Mouse (Mus musculus) embryonic facial prominence, embryonic 11.5 days (tissue): ENCODE results near the gene Olfr553. TPM values are rescaled to one million over a fixed set of nuclear protein-coding genes. Genes with fewer than 3 reads are reported as not detected.
A peak's percentile ranks its signal among the peaks of the same experiment; 100 is the strongest.
"Not testable (repeated sequence)": the region's sequence is repeated elsewhere in the genome, so short reads cannot be mapped to it uniquely, and the experiment has no call there.

Source experiments
- ATAC-seq: fragments of 200-750 bp; cut with Nextera tagmentation; replicated peaks from 2 replicates; pipeline ENCODE4 v1.8.0; 2017; ENCODE audit warnings: low read depth; ENCODE audit not compliant: insufficient number of reproducible peaks, low FRiP score, low TSS enrichment
- DNase-seq: peaks from one replicate; pipeline ENCODE4 v3.0.0-alpha.2; 2015; ENCODE audit warnings: low spot score
- H3K27ac ChIP-seq: fragments of 300-500 bp; sonication (generic); replicated peaks from 2 replicates; pipeline ENCODE4 v1.5.1; 2014; ENCODE audit warnings: mild to moderate bottlenecking, low read depth, low read length, control low read depth
- H3K27me3 ChIP-seq: fragments of 300-500 bp; sonication (generic); 2 replicates; pipeline ENCODE4 v1.6.1; 2014; ENCODE audit warnings: mild to moderate bottlenecking, low read length, moderate library complexity, mixed read lengths; ENCODE audit not compliant: control insufficient read depth, insufficient read depth
- H3K36me3 ChIP-seq: fragments of 300-500 bp; sonication (generic); replicated peaks from 2 replicates; pipeline ENCODE4 v1.6.1; 2014; ENCODE audit warnings: low read depth, mild to moderate bottlenecking, low read length, moderate library complexity, mixed read lengths; ENCODE audit not compliant: control insufficient read depth, insufficient read depth
- H3K4me1 ChIP-seq: fragments of 300-500 bp; sonication (generic); 2 replicates; pipeline ENCODE4 v1.6.1; 2014; ENCODE audit warnings: low read length, mixed read lengths; ENCODE audit not compliant: control insufficient read depth, insufficient read depth
- H3K4me2 ChIP-seq: fragments of 300-500 bp; sonication (generic); 2 replicates; pipeline ENCODE4 v1.6.1; 2014; ENCODE audit warnings: low read depth, mild to moderate bottlenecking, control low read depth, low read length, moderate library complexity
- H3K4me3 ChIP-seq: fragments of 300-500 bp; sonication (generic); 2 replicates; pipeline ENCODE4 v1.5.1; 2014; ENCODE audit warnings: low read depth, low read length, control low read depth
- H3K9ac ChIP-seq: fragments of 300-500 bp; sonication (generic); replicated peaks from 2 replicates; pipeline ENCODE4 v1.6.1; 2014; ENCODE audit warnings: mild to moderate bottlenecking, control low read depth, low read length
- H3K9me3 ChIP-seq: fragments of 300-500 bp; sonication (generic); replicated peaks from 2 replicates; pipeline ENCODE4 v1.6.1; 2016; ENCODE audit warnings: mild to moderate bottlenecking, low read length, inconsistent platforms, mixed read lengths; ENCODE audit not compliant: control insufficient read depth
- WGBS: fragments of 180-500 bp; shearing (Covaris S2); extraction: QIAGEN DNeasy Blood & Tissue Kit; methylation state at CpG from one replicate; pipeline ENCODE4 v1.1.7; 2014; 5-methylcytosine and 5-hydroxymethylcytosine counted together
- polyA plus RNA-seq: library from polyadenylated mRNA; unstranded; fragments of >200 nt; fragmentation: Nextera tagmentation; extraction: Ambion mirVana; gene quantifications from 2 replicates; pipeline ENCODE4 v1.2.1, GENCODE M21; 2014

Gene Olfr553
- polyA plus RNA-seq: not detected in 2 replicates

DNA sequence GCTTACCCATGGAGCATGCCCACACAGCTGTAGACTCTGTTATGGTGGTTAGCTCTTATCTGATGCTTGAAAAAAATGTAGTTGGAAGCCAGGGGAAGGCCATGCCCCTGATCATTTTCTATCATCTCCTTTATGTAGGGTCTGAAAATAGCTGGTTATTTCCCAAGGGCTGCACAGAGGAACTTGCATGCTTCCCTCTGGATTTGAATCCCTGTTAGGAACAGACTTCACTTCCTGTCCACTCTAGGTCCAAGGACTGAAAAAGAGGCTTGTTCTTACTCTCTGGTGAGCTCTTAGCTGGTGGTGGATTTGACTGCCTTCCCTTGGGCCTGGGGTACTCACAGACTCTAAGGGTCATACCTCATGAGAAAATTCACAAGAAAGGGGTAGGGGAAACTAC is at the start of gene Olfr553:
TSS of gene Olfr553 (minus strand) at position 101 of the 400 bp plus-strand sequence.
- Histone ChIP-seq H3K4me1 (no peaks in the 10 kb centered on the region), H3K9me3 (no peaks in the 10 kb centered on the region), H3K27ac (no peak within 1 kb of the TSS), H3K36me3 (no peaks in the 10 kb centered on the region), H3K9ac (no peak within 1 kb of the TSS), H3K4me3 (no peak within 1 kb of the TSS), H3K27me3 (no peaks in the 10 kb centered on the region), H3K4me2 (no peak within 1 kb of the TSS)
- DNase-seq (no peak), ATAC-seq (no peak)

DNA sequence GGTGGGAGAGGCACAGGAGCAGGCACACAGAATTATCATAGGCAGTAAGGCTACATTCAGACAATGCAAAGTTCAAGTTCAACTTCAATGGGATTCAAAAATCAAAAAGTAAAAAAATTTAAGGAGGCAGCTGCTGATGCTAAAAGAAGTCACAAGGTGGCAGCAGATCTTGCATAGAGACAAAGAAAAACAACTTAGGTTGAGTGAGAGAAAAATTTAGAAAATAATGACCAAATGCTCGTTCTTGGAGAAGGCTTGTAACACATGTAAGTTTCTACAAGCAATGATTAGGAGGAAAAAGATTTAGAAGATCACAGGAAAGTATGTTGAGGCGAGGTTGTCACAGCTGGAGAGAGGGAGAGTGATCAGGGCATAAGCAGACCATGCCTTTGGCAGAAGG is 47.4 kb upstream of the Olfr553 start:
- no peak for ATAC-seq
- H3K4me2 ChIP-seq: no peak overlapping the region
- H3K4me3 ChIP-seq: no peak overlapping the region
- no peaks in the 10 kb centered on the region for H3K36me3 ChIP-seq
- H3K27me3 ChIP-seq: no peaks in the 10 kb centered on the region
- DNase-seq: peak; percentile 64
- no peaks in the 10 kb centered on the region for H3K9me3 ChIP-seq
- H3K9ac ChIP-seq: no peak overlapping the region
- no peak overlapping the region for H3K27ac ChIP-seq
- H3K4me1 ChIP-seq: no peaks in the 10 kb centered on the region
- 48% methylated on average over 2 of the region's 2 CpGs for WGBS

DNA sequence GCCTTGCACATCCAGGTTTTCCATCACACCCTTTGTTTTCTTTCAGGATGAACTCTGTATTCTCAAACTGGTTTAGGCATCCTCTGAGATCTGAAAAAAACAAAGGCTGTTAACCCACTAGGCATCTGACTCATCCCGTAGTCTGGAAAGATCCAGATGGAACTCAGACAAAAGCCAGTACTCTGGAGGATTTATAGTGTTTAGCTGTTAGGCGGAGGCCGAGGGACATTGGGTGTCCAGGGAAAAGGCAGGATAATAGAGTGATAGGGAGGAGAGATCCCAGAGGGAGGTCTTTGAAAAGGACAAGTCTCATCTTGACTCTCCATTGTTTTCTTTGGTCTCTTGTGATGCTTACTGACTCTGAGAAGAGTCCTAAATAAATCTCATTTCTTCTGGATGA is 46.6 kb upstream of the Olfr553 start, which contains the start of gene Olfr556:
TSS of gene Olfr556 (plus strand) at position 301 of the 400 bp plus-strand sequence.
- no peaks in the 10 kb centered on the region for H3K27me3 ChIP-seq
- H3K27ac ChIP-seq: no peak within 1 kb of the TSS
- H3K36me3 ChIP-seq: no peaks in the 10 kb centered on the region
- 69% methylated on average over 3 of the region's 3 CpGs for WGBS
- no peaks in the 10 kb centered on the region for H3K9me3 ChIP-seq
- no peak within 1 kb of the TSS for H3K4me2 ChIP-seq
- ATAC-seq (no peak), DNase-seq (no peak)
- H3K9ac ChIP-seq: no peak within 1 kb of the TSS
- H3K4me3 ChIP-seq: no peak within 1 kb of the TSS
- no peaks in the 10 kb centered on the region for H3K4me1 ChIP-seq

DNA sequence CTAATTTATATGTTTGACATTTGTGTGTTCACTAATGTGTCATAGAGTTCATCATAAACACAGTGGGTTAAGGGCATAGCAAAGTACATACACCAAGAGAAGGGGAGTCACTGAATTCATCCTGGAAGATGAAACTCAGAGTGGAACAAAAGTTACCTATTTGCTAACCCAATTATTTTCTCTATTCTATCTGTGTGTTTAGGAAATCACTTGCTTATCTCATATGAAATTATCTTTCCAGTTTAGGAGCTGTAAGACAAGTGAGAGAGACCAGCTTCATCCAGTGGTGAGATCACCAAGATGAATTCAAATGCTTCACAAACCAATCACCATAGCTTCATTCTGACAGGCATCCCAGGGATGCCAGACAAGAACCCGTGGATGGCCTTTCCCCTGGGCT is 40.5 kb upstream of the Olfr553 start, which contains the start of gene Olfr555:
TSS of gene Olfr555 (plus strand) at position 301 of the 400 bp plus-strand sequence.
- 85% methylated on average over 1 of the region's 1 CpGs for WGBS

DNA sequence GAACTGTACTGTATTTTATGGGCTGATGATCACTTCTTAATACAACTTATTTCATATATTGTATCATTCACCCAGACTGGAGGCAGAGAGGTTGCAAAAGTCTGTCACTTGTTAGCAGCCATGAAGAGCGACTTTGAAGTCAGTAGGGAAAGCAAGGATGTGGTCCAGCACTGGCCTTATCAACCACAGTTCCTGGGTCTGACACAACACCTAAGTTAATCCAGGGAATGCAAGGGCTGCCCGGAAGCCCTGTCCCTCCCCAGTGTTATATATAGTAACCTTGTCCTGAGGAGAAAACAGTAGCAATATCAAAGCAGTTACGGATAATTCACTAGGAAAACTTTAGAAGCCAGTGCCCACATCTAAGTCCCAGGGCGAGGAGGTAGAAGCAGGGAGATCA is 26.9 kb upstream of the Olfr553 start:
- ATAC-seq, H3K9me3 ChIP-seq, H3K27me3 ChIP-seq, H3K27ac ChIP-seq, H3K4me1 ChIP-seq, H3K9ac ChIP-seq, H3K36me3 ChIP-seq, H3K4me2 ChIP-seq, DNase-seq, H3K4me3 ChIP-seq: not testable (repeated sequence)
- WGBS: 89% methylated on average over 2 of the region's 4 CpGs

More for the DNA sequence above, 40.5 kb upstream of the Olfr553 start, which contains the start of gene Olfr555:
- no peak within 1 kb of the TSS for H3K4me3 ChIP-seq
- no peak within 1 kb of the TSS for H3K4me2 ChIP-seq
- H3K27ac ChIP-seq: no peak within 1 kb of the TSS
- no peaks in the 10 kb centered on the region for H3K9me3 ChIP-seq
- no peaks in the 10 kb centered on the region for H3K4me1 ChIP-seq
- DNase-seq (no peak), ATAC-seq (no peak)
- H3K27me3 ChIP-seq: no peaks in the 10 kb centered on the region
- H3K36me3 ChIP-seq: no peaks in the 10 kb centered on the region
- no peak within 1 kb of the TSS for H3K9ac ChIP-seq

DNA sequence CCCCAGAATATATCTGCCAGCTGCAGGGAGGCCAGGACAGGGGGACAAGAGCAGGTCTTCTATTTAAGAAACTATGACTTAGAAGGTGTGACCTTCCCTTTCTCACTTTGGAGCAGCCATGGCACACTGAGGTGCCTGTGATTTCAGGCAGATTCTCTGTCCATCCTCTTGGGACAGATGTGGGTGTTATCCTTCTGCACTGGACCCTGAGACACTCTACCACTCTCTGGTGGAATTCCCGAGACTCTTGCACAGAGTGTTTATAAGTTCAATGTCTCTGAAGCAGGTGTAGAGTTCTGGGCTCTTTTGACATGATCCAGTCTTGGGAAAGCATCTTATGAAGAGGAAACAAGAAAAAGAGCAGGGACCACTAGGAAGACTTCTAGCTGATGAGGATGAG is 20.1 kb upstream of the Olfr553 start, which contains the start of gene Olfr554:
TSS of gene Olfr554 (plus strand) at position 301 of the 400 bp plus-strand sequence.
- no peak within 1 kb of the TSS for H3K27ac ChIP-seq
- no peak for ATAC-seq
- no peak for DNase-seq
- H3K36me3 ChIP-seq: no peaks in the 10 kb centered on the region
- WGBS: 78% methylated on average over 1 of the region's 1 CpGs
- no peak within 1 kb of the TSS for H3K4me2 ChIP-seq
- no peaks in the 10 kb centered on the region for H3K9me3 ChIP-seq
- no peak within 1 kb of the TSS for H3K4me3 ChIP-seq
- H3K4me1 ChIP-seq: no peaks in the 10 kb centered on the region
- no peaks in the 10 kb centered on the region for H3K27me3 ChIP-seq
- no peak within 1 kb of the TSS for H3K9ac ChIP-seq

DNA sequence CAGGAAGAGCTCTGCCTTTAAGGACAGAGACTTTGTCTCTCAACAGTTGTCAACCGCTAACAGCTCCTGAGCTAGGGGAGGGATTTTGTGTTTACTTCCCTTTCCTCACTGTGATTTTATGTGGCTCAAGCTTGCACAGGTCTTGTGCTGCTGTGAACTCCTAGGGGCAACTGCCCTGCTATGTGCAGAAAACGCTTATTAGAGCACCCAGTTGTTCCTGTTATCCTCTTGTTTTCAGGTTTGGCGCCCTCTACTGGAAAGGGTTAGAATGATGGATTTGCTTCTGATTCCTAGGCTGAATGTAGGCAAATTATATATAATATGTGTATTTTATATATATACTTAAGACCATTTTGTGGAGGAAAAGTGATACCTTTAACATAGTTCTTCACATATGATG is 18.6 kb upstream of the Olfr553 start:
- no peaks in the 10 kb centered on the region for H3K27me3 ChIP-seq
- 29% methylated on average over 3 of the region's 3 CpGs for whole genome bisulfite sequencing
- no peaks in the 10 kb centered on the region for H3K4me1 ChIP-seq
- H3K9me3 ChIP-seq: no peaks in the 10 kb centered on the region
- ATAC-seq: no peak
- H3K4me3 ChIP-seq: no peak overlapping the region
- H3K36me3 ChIP-seq: no peaks in the 10 kb centered on the region
- H3K4me2 ChIP-seq: no peak overlapping the region
- H3K9ac ChIP-seq: no peak overlapping the region
- peak; percentile 36 for DNase-seq
- H3K27ac ChIP-seq: no peak overlapping the region

DNA sequence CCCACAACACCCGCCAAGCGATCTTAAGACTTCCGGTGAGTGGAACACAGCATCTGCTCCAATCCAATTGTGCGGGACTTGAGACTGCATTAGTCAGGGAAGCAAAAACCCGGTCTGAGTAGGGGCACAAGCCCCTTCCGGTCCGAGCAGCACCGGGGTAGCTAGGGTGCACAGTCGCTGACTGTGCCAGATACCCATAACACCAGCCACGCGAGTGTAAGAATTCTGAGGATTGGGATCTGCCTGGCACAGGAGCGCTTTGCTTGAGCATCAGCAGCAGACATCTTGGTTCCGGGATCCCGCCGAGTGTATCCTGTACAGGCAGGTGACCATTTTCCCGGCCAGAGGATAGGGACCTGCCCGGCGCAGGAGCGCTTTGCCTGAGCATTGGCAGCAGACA is 2.4 kb upstream of the Olfr553 start:
- H3K4me3 ChIP-seq, H3K27me3 ChIP-seq, DNase-seq, H3K9me3 ChIP-seq, H3K9ac ChIP-seq, ATAC-seq, H3K4me2 ChIP-seq, H3K27ac ChIP-seq, H3K4me1 ChIP-seq, H3K36me3 ChIP-seq: not testable (repeated sequence)
- WGBS: 83% methylated on average over 16 of the region's 19 CpGs
